Mouse (Mus musculus): Measurements from ENCODE around the gene Klf1.

The Klf1 gene

GRCm38 (mm10) chr8:84901752-84902151 lies at the start of gene Klf1:
TSS of gene Klf1 (plus strand) at chr8:84901928.
- no peak for ATAC-seq (ENCODE audit: insufficient number of reproducible peaks, low FRiP score, low TSS enrichment)

DNA sequence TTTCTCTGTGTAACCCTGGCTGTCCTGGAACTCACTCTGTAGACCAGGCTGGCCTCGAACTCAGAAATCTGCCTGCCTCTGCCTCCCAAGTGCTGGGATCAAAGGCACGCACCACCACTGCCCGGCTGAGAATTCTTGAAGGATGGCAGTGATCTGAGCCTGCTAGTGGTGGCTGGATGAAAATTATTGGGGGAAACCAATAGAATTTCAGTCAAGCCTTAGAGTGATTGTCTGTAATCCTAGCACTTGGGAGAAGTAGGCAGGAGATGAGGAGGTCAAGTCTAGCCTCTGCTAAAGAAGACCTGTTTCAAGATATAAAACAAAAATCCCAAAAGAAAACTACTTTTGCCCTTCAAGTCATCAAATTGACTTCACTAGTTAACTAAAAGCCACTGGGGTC lies 45.3 kb upstream of the Klf1 start:
- no peak for ATAC-seq (ENCODE audit: insufficient number of reproducible peaks, low FRiP score, low TSS enrichment)

DNA sequence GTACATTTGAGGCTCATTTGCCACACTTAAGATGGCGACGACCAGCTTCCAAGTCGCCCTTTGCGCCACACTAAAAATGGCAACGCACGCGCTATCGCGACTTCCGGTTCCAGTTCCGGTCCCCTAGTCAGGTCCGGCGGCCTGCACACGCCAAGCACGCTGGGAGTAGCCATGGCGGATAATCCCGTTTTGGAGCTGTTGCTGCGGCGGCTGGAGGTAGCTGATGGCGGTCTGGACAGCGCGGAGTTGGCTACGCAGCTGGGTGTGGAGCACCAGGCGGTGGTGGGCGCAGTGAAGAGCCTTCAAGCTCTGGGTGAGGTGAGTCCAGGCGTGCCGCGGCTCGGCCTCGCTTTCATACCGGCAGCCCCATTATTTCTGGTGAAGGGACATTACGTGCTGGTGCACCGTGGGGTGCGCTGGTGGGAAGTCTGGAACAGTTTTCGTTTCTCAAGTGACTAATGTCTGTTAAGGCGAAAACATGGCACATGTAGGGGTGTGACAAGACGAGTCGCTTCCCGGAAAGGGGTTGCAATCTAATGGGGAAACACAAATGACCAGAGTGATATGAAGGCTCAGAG lies 44.8 kb upstream of the Klf1 start, which contains the start of gene Farsa:
Gene Farsa, plus strand, starts transcription at position 126 of the 578 bp plus-strand sequence.
- peak; percentile 94; the same call in 1 of the 2 replicates for ATAC-seq (ENCODE audit: insufficient number of reproducible peaks, low FRiP score, low TSS enrichment)

DNA sequence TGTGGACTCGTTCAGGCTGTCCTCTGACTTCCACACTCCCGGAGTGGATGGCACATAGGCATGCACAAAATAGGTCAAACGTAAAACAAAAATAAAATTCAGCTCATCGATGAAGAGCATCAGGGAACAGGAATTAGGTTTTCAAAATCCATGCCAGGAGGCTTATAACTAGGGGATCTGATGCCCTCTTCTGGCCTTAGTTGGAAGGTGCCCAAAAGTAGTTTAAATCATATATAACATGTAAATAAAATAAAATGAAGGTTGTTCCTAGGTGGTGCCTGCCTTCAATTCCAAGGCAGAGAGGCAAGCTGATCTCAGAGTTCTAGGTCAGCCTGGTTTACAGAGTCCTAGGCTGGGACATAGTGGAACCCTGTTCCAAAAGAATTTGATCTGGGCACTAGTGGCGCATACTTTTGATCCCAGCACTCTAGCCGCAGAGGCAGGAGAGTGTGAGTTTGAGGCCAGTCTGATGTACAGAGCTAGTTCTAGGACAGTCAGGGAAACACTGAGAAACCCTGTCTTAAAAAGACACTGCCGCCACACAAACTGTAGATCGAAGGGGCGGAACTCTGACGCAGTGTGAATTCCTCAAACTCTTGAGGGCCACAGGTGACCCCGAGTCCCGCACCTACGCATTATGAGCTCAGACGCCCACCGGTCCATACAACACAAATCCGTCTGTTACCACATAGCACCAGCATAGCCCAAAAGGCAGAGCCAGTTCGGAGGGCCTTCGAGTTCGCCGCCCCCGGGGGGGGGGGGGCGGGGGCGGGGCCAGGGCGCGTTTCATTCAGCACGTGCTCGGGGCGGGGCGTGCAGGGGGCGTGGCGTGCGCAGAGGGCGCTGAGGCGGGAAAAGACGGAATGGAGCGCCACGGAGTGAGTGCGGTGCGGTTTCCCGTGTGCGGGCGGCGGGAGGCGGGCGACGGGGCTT lies 30.1 kb upstream of the Klf1 start, which contains the start of gene Syce2:
Gene Syce2, plus strand, starts transcription at position 736 of the 933 bp plus-strand sequence.
- no peak; the same call in 1 of the 2 replicates for ATAC-seq (ENCODE audit: insufficient number of reproducible peaks, low FRiP score, low TSS enrichment)

DNA sequence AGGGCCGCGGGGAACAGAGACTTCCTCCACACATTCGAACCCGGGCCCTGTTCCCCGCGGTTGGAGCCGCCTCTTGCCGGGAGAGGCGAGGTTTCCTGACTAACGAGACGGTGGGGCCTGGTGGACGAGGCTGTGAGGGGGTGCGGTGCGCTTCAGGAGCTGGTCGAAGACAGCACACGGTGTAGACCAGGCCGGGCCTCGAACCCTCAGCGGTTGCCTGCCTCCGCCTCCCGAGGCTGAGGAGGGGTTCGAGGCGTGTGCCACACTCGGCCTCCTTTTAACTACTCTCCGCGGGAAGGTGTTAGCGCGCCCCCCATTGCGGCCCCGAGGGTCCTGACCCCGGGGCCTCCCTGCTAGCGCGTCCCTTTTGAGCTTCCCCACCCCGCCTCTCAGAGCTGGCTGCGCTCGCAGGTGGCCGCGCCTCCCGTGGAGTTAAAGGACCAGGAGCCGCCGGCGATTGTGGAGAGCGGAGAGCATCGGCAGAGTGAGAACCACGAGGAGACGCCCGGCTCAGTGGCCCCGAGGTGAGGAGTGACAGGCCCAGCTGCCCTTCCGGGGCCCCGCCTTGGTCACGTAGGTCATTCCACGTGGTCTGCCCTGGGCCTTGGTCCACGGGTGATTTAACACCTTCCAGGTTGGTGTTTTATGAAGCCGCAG lies 29.3 kb upstream of the Klf1 start:
- no peak for ATAC-seq (ENCODE audit: insufficient number of reproducible peaks, low FRiP score, low TSS enrichment)

GRCm38 (mm10) chr8:84873016-84873415 lies 28.7 kb upstream of the Klf1 start:
- no peak for ATAC-seq (ENCODE audit: insufficient number of reproducible peaks, low FRiP score, low TSS enrichment)

DNA sequence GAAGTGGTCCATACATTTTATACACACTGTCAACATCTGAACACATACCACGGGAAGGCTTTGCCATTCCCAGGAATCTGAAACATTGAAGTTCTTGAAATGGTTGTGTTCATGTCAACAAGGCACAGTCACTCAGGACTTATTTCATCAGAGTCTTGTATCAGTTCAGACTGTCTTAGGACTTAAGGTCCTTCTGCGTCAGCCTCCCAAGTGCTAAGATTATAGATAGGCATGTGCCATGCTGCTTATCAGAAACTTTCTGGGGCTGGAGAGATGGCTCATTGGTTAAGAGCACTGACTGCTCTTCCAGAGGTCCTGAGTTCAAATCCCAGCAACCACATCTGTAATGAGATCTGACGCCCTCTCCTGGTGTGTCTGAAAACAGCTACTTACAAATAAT lies 27.4 kb upstream of the Klf1 start:
- no peak for ATAC-seq (ENCODE audit: insufficient number of reproducible peaks, low FRiP score, low TSS enrichment)

GRCm38 (mm10) chr8:84877297-84878035 lies 24.3 kb upstream of the Klf1 start:
- ATAC-seq (ENCODE audit: insufficient number of reproducible peaks, low FRiP score, low TSS enrichment) = peak; percentile 52; the same call in 1 of the 2 replicates

DNA sequence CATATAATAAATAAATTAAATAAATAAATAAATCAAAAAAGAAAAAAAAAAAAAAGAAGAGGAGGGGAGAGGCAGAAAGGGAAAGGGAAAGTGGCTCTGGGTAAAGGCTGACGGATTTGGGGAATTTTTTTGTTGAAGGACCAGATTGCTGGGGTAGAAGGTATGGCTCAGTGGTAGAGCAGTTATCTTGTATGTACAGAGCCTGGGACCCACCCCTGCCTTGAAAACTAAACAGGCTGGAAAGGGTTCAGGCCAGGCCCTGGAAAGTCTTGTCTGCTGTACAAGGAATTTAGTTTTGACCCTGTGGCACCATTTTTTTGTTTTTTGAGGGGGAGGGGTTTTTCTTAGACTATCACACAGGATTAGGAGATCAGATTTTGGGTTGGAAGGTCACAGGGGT lies 22.8 kb upstream of the Klf1 start:
- no peak for ATAC-seq (ENCODE audit: insufficient number of reproducible peaks, low FRiP score, low TSS enrichment)

DNA sequence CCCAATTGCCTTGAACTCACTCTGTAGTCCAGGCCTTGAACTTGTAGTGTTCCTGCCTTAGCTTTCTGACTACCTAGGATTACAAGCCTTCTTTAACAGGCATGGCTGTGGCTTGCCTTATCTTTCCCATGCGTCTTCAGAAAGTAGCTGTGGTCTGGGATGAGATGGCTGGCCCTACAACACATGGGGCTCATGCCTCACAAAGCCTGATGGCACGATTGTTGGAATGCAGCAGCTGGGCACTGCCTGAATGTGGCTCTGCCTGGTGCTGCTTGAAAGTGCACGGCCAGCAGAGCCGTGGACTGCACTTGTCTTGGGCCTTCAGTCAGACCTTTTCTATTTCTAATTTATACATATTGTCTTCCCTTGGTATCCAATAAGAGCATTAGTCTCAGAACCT lies 17.0 kb upstream of the Klf1 start:
- ATAC-seq (ENCODE audit: insufficient number of reproducible peaks, low FRiP score, low TSS enrichment) = no peak

GRCm38 (mm10) chr8:84888280-84888679 lies 13.4 kb upstream of the Klf1 start:
- no peak for ATAC-seq (ENCODE audit: insufficient number of reproducible peaks, low FRiP score, low TSS enrichment)

- no peak for ATAC-seq (ENCODE audit: insufficient number of reproducible peaks, low FRiP score, low TSS enrichment)
Observed at GRCm38 (mm10) chr8:84889141-84889540, 12.6 kb upstream of the Klf1 start.

DNA sequence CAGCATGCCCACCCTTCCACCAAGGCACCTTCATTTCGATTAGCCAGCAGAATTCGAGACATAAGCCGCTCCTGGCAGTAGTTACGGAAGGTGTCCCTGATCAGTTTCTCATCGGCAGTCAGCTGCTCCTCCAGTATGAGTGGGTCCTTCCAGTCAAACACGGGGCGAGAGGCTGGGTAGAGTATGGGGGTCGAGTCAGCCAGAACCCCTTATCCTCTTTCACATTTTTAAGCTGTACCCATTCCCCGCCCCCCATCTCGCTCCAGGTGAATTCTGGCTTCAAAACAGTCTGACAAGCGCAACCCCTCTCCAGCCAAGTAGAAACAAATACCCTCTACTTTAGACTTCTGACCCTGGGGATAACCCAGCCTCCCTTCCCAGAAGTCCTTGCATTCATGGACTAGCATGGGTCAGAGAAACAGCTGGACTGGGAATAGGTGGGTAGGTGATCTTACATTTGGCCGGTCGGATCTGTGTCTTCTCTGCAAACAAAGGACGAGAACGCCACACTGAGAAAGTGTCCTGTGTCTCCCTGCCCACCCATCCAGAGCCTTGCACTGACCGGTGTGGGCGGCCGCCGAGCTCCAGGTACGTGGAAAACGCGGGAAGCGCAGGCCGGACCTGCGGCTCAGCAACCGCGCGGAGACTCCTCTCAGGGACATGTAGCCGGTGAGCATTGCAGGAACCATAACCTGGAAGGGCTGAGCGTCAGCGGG lies 8.6 kb upstream of the Klf1 start:
- ATAC-seq (ENCODE audit: insufficient number of reproducible peaks, low FRiP score, low TSS enrichment) = 0 out of 2 replicates have a peak, but pooled peaks have one; percentile 36

- ATAC-seq (ENCODE audit: insufficient number of reproducible peaks, low FRiP score, low TSS enrichment) = peak; percentile 100
Observed at GRCm38 (mm10) chr8:84893709-84894134, 8.0 kb upstream of the Klf1 start, which contains the start of gene Gcdh. TSS of gene Gcdh (minus strand) at chr8:84893921.

- no peak for ATAC-seq (ENCODE audit: insufficient number of reproducible peaks, low FRiP score, low TSS enrichment)
Observed at GRCm38 (mm10) chr8:84895963-84896362, 5.8 kb upstream of the Klf1 start.

GRCm38 (mm10) chr8:84901071-84901470 lies 657 bp upstream of the Klf1 start:
- ATAC-seq (ENCODE audit: insufficient number of reproducible peaks, low FRiP score, low TSS enrichment) = no peak

DNA sequence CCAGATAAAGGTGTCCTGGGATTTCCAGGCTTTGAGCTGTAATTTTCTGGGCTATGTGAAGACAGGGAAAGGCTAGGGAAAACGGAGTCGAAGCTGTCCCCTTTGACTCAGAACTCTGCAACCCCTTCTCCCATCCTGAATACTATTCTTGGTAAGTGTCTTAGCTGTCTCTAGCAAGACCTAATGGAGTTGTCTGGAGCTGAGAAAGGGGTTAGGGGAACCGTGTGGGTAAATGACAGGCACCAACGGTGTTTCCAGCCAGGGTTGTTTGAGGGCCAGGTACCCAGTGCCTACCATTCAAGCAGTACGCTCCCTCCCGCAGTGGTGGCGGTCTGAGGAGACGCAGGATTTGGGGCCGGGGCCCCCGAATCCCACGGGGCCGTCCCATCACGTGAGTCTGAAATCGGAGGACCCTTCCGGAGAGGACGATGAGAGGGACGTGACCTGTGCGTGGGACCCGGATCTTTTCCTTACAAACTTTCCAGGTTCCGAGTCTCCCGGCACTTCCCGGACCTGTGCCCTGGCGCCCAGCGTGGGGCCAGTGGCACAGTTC lies 715 bp downstream of the Klf1 start:
- no peak for ATAC-seq (ENCODE audit: insufficient number of reproducible peaks, low FRiP score, low TSS enrichment)

- peak; percentile 82 for ATAC-seq (ENCODE audit: insufficient number of reproducible peaks, low FRiP score, low TSS enrichment)
Observed at GRCm38 (mm10) chr8:84902920-84903661, 1.4 kb downstream of the Klf1 start.
